Mouse (Mus musculus) frontal cortex, postnatal 36 days (tissue): Measurements from ENCODE around the gene Syt12.

ENCODE experiments used
- DNase-seq, 2 experiments: peaks; one replicate each; pipeline ENCODE4 v3.0.0; 2022; ENCODE audit warnings: low spot score in 2 of 2

Syt12 gene

DNA sequence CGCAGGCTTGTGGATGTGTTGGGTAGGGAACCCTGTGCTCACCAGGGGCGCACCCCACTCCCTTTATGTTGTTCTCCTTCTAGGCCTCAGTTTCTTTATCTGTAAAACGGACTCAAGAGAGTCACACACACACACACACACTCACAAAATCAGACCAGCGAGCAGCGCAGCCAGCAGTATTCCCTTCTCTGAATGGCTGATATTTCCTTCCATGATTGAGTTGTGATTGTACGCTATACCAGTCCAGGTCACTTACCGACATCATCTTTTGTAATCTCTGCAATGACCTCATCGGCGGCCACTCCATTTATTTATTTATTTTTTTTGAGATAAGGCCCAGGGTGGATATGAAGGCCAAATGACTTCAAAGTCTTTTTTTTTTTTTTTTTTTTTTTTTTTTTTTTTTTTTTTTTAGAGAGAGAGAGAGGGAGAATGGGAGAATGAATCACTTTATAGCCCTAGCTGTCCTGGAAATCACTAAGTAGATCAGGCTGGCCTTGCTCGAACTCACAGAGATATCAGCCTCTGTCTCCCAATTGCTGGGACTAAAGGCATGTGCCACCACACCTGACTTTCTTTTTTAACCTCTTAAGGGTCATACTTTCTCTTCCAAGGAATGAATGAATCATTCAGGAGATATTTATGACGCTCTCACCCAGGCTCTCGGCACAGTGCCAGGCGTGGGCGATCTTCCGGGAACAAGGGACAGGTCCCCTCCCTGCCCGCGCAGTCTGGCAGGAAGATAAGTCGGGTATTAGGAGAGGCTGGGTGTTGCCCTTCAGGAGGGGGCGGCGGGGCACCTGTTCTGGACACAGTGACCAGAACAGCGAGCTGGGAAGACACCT, at the start of gene Syt12:
TSS of gene Syt12 (minus strand) at position 103 of the 845 bp plus-strand sequence.
- DNase-seq: peak in 1 of 2 experiments; percentile 55

DNA sequence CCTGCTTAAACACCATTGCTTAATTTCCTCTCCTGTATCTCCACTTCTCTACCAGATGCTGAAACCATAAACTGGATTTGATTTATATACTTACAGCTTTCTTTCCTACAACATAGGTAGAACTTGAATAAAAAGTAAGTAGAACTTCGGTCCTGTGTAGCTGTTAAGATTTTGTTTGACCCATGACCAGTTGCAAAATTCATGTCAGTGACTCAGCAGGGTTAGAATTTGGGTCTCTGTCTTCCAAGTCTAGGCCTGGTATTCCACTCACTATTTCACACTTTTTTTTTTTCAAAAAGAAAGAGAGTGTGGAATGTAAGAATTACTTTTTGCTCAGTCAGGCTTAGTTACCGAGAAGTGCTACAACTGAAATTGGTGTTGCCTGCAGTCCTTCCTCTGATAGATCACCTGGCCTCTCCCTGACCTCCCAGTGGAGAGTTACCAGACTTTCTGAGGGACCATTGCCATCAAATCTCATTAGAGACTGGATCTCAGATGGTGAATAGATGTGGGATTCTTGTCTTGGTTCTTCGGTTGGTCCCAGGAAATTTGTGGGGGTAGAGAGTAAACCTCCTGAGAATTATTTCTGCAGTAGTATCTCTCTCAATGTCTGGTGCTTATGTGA, 44.3 kb upstream of the Syt12 start:
- no peak for DNase-seq

DNA sequence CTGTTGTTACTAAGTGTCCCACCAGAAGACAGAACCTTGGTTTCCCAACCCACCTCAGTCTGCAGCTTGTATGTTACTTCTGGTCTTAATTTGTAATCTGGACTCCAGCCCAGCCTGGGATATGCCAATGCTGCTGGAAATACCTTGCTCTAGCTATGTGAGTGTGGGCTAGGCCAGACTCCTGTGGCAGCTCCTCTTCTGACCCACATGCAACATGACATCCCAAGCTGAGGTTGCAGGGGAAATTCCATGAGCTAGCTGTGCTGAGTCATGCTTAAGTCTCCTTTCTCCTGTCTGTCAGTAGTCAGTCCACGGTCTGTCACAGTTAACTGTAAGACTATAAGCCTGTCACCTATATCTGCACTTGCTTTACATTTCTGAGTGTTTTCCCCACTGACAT, 40.2 kb upstream of the Syt12 start:
- no peak for DNase-seq

DNA sequence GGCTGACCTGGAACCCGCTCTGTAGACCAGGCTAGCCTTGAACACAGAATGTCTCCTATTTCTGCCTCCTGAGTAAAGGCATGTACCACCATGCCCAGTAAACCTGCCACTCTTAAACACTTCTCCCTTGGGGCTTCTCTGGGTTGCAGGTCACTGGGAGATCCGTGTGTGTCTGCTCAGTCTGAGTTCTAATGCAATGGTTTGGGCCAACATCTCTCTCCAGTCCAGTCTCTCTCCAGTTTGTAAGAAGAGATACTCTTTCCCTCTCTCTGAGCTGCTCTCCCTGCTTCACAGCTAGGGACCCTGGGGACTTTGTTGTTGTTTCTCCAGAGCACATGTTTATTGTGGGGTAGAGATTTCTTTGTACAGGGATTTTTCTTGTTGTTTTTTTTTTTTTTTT, 39.0 kb upstream of the Syt12 start:
- no peak for DNase-seq

DNA sequence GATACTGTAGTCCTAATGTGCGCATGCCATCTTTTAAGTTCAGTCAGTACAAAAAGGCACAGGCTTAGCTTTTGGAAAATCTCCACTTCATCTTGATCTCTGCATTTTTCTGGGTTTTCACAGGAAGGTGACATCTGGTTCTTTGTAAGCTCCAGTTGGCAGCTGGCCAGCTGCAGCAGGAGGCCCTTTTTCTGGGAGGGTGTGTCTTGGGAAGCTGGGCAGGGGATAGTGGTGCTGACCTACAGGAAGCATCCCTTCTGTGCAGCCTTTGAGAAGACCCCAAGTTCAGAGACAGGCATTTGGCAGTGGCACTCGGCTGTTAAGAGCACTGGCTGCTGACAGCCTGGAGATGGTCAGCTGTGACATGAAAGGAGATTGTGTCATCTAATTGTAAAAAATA, 38.5 kb upstream of the Syt12 start:
- no peak for DNase-seq

DNA sequence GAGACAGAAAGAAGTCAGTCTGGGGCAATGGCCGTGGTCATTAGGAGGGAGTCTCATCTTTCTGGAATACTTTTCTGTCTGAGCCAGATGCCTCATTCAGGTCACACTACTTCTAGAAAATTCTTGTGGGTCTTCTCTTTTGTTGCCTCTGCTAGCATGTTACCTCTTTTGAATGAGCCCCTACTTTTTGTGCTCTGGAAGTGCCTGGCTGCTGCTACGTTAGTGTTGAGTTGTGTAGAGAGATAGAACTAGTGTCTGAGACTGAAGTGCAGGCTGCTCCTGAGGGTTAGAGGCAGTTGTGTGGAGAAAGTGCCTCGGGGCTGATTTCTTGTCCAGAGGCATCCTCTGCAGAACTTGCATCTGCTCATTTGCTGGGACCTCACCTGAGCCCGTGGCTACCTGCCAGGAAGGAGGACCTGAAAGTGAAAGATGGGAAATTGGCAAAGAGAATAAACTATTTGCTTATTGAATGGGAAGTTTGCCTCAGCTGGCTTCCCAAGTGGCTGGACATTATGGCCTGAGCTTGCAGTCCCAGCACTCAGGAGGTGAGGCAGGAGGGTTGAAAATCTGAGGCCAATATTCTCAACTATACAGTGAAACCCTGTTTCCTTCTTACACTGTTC, 36.1 kb upstream of the Syt12 start:
- DNase-seq: no peak

DNA sequence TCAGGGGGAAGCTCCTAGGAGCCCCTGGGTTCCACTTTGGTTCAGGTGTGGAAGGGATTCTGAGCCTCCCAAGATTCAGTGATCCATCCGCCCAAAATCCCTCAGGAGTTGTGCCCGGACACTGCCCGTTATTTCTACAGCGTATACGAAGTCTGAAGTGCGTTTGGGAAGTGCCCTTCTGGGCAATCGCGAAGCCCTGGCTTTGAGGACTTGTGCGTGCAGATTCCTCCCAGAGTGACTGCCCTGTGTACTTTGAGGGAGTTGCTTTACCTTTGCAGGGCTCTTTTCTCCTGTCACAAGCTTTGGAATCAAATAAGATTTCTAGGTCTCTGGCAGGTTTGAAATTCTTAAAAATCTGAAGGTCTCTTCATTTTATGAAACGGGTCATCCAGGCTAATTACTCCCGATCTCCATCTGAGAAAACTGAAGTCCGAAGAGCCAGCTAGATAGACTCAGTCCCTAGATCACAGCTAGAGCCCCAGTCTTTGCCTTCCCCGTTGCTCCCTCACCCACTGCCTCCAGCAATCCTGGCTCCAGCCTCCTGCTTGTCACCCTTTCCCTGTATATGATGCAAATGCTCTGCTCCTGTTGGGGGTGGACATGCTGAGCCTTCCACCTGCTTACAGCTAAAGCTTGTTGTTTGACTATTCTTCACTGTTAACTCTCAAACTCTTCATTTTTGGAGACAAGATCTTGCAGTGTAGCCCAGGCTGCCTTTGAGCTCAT, 34.0 kb upstream of the Syt12 start:
- no peak for DNase-seq

DNA sequence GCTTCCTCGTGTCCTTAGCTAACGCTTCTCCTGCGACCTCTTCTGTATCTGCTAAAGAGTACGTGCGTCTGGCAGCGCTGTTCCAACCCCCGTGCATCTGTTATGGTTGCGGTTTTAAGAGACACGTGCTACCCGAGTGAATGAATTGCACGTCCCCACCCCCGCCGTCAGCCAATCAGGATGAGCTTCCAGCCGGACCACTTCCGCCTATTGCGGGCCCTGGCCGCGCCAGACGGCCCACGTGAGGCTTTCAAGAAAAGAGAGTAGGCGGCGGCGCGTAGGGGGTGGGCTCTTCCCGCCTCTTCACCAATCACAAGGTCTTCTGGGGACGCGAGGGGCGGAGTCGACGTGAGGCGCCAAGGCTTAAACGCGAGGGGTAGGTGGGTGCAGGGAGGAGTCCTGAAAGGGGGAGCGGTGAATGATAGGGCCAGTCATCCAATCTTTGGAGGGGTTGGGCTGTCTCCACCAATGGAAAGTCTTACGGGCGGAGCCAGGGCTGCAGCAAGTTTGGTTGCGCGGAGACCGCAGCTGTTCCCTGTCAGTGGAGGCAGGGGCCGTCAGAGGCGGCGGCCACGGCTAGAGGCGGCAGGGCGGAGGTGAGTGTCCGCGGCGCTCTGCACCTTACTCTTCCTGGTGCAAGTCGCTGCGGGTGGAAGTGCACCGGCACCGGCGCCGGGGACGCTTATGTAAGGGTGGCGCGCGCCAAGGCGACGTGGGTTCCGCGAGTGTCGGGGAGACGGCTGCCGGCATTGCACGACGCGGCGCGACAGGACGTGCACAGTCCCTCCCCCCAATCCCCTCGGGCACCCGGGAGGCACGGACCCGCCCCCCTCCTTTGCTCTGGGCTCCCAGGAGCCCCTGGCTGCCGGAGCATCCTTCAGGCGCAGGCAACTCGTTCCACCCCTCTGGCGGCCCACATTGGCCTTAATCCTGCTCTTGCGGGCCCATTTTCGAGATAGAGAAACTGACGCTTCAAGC, 33.0 kb upstream of the Syt12 start, which contains the start of gene Pcx:
TSS of gene Pcx (plus strand) at position 487 of the 978 bp plus-strand sequence.
- peak; percentile 99 for DNase-seq

DNA sequence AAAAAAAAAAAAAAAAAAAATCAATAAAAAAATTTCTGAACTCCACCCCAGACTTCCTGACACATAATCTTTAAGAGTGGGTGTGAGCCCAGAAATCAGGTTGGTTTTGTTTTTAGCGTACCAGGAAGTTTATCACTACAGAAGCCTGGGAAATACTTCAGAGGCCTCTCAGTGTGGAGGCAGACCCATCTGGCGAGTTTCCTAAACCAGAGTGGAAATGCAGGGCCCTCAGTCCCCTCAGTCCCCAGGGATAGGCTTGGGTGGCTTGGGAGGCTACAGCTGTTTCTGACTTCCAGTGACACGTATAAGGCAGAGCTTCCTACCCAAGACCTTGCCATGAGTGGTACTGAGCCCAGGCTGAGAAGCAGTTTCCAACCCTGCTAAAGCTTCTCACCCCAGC, 30.5 kb upstream of the Syt12 start:
- DNase-seq: no peak

DNA sequence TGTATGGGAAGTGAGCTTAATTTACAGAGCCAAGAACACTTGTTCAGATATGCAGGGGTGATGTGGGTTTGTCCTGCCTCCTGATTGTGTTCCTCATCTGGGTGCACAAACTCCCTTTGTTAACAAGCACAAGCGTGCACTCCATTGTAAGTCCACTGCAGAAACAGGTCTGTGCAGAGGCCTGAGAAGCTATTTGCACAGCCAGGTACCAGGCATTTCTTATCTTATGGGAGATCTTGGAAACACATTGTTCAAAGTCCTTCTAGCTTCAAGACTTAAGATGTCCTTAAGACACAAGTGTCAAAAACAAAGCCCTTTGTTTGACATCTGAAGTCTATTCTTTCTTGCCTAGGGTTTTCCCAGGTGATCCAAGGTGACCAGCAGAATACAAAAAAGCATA, 27.6 kb upstream of the Syt12 start:
- DNase-seq: no peak

DNA sequence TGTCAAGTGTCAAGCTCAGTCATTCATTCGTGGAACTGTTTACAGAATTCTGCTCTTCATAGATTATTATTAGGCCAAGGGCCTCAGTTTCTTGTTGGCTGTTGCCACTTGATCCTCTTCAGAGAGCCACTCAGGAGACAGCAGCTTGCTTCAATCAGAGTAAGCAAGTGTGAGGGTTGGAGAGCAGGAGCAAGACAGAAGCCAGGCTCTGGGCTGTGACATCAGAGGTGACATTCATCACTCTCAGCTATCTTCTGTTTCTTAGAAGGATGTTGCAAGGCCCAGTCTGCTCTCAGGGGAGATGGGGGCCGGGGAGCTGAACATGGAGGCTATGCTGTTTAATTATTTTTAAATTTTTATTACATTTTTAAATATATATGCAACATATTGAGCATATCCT, 25.5 kb upstream of the Syt12 start:
- DNase-seq: no peak

DNA sequence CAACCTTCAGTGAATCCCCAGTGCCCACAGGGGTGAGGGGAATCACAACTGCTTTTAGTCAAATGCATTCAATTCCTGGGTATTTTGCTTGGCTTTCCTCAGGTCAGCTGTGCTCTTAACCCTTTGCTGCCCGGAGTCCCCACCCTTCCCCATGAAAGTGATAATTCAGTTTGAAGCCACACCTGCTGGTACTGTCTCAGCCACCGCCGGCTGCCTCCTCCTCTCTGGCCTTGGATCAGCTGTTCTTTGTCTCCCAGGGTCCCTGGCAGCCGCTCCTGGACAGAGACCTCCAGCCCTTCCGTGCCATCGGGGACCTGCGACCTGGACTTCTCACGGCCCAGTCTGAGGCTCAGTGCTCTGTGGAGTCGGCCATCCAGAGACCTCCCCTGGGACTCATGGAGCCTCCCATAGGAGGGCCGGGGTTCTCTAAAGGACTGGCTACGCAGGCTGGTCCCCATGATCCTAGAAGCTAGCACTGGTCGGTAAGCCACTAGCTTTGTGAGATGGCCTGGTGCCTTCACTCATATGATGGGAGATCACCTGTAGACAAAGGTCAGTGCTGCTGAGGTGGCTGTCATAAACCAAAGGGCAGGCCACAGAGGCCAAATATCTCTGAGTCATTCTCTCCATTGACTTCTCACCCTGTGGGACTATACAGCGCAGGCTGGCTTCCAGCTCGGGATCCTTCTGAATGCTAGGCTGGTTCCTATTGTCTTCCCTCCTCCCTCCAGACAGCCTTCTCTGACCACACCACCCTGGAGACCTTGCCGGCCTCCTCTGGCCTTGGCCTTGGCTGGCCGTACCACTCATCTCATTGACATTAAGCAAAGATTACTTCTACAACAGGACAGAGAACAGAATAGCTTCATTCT, 21.1 kb upstream of the Syt12 start, which contains the start of gene 2010003K11Rik:
TSS of gene 2010003K11Rik (minus strand) at position 522 of the 872 bp plus-strand sequence.
- DNase-seq: no peak

DNA sequence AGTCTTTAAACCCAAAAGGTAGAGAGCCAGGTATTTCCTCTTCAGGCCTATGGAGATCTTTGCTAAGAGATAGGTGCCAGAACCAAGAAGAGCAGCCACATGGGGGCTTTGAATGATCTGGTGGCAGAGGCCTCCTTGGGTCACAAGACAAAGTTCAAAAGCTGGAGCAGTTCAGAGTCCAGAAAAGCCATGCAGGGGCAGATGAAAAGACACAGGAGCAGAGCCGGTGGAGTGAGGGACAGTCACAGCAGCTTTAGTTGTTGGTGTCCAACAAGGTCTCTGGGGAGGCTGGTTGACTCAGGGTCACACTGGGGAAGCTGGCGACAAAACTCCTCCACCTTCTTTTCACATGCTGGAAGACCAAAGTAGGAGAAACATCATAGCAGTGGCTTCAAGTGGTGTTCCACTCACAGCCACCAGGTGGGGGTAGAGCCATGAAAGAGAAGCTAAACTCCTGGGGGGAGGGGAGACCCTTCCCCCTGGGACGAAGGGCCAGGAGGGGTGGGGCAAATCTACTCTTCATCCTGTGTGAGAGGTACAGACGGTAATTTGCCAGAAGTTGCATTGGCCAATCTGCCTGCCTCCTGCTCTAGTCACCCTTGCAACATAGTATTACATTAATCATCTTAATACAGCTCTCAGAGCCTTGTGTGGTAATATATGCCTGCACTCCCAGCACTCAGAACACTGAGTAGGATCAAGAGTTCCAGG, 20.2 kb upstream of the Syt12 start:
- DNase-seq: peak; percentile 72 to 74

DNA sequence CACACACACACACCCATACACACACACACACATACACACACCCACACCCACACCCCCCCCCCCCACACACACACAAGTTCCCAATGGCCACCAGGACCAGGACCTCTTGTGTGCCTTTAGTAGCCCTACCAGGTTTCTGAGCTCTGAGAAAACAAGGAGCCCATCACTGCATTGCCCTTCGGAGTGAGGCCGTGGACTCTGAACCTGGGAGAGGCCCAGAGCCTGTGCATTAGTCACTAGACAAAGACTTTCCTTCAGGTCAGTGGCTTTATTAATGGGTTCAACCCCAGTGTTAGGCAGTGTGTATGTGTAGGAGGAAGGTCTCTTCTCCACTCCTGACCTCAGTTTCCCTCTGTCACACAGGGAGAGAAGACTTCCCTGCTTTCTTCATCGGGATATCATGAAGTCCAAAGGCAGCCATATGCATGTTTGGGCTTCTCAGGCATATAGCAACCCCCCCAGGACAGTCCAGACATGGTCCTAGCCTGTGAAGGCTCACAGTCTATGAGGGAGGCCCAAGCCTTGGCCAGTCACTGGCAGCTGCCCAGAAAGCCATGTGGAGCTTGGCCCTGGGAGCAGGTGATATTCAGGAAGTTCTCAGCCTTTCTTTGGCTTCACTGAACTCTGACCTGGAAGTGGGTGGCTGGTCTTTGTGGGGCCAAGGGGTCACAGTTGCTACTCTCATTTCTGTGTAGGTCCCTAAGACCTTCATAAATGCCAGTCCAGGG, 19.5 kb upstream of the Syt12 start:
- DNase-seq: no peak

DNA sequence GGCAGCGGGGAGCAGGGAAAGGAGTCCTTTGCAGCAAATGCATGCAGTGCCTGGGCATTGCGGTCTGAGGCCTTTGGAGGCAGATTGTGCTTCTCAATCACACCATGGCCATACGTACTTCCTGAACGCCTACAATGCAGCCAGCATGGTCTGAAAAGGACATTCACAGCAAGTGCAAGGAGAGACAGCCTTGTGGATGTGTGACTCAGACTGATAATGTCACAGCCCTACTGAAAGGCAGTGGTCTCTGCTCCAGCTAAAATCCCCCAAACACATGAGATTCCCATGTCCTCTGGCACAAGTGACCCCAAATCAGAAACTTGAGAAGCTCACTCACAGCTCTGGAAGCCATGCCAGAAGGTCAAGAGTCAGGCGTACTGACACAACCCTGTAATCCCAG, 18.6 kb upstream of the Syt12 start:
- no peak for DNase-seq

DNA sequence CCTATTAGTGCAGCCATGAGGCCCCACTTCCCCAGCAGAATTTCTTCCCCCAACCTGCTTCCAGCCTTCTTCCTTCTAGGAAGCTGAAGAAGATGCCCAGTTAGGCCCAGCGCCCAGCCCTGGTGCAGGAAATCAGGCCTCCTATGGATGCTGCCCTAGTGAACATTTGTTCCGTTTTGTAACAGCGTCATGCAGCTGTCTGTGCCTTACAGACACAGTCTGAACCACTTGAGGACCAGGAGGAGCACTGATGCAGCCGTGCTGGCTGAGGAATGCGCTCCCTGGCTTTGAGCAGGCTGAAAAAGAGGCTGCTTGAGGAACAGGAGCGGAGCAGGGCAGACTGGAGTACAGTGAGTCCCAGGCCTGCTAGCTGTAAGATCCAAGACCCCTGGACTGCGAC, 17.5 kb upstream of the Syt12 start:
- DNase-seq: no peak

DNA sequence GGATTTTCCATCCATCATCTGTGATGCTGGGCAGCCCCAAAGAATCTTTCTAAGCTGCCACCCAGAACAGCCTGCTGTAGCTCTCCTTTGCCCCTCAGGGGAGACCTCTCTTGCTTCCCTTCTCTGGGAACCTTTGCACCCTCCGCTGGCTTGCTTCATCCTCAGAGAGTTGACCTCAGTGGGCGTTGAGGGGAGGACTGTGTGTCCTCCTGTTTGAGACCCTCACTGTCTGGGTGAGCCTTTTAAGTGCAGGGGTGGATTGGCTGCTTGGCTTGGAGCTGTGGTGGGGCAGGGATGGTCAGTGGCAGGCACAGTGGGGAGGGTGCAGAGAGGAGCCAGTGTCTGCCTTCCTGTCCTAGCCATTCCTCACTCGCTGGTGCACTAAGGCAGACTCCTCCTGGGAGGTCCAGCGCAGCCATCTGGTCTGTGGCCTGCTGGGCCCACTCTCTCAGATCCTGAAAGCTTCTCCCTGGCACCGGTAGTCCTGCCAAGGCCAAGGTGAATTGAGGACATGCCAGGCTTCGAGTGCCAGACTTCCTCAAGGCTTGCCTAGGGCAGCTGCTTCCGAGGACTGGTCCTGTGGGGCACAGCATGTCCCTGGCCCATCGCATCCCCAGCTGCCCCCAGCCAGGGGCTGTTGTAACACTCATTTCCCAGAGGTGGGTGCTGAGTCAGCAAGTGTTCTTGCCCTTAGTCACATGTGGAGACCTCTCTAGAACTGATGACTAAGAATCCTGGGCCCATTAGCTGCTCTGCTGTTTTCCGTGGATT, 15.5 kb upstream of the Syt12 start:
- DNase-seq: no peak
